Mouse (Mus musculus): ENCODE measurements at regions not wholly inside any gene's neighbourhood (a gene's known extent, or its start where the extent isn't known, plus 50 kb on each side); places are given as distances from the start of the nearest gene placed in this dataset.

DNA sequence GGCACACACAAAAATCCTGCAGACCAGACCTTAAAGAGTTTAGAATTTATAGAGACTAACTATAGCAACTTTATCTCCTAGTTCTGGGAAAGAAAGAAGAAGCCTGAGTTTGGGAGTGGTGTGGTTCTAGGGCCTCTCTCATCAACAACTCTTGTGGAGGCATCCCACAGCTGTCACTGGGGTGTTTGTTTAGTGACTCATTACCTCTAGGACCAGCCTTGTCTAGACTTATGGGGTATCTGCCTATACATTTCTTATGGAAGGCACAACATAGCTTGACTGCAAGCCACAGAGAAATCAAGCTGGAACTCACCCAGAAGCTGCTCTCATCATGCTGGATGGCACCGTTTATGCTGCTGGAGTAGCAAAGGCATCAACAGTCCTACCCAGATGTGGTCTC is 171.9 kb upstream of the Spaca1 start:
- TF ChIP-seq CTCF (IDR thresholded peaks at IDR 0.05; ENCODE audit: extremely low read depth, insufficient read depth, low read length) (no peak), POLR2A (IDR thresholded peaks at IDR 0.05; ENCODE audit: extremely low read depth, insufficient read depth, low read length) (no peak)

All from cortical plate, adult 2 months (tissue).